Mouse (Mus musculus) G1E (cell line): ENCODE measurements at regions not wholly inside any gene's neighbourhood (a gene's known extent, or its start where the extent isn't known, plus 50 kb on each side); places are given as distances from the start of the nearest gene placed in this dataset.

ENCODE experiments used
- ATAC-seq: 2 replicates; pipeline ENCODE4 v1.8.0; 2016; ENCODE audit warnings: mild to moderate bottlenecking; ENCODE audit not compliant: insufficient number of reproducible peaks, poor library complexity, low FRiP score, severe bottlenecking; ENCODE audit errors: extremely low read depth
- DNase-seq: peaks from one replicate; pipeline ENCODE4 v3.0.0; 2012; ENCODE audit warnings: low spot score
- H3K27me3 ChIP-seq: 2 replicates; pipeline ENCODE4 v1.6.1; 2012; ENCODE audit warnings: mild to moderate bottlenecking, low read length, inconsistent platforms; ENCODE audit not compliant: insufficient read depth
- H3K36me3 ChIP-seq: replicated peaks from 2 replicates; pipeline ENCODE3; 2012; ENCODE audit warnings: mild to moderate bottlenecking, inconsistent platforms
- H3K4me1 ChIP-seq: 2 replicates; pipeline ENCODE4 v1.6.1; 2012; ENCODE audit warnings: low read depth, low read length, inconsistent platforms, mixed read lengths; ENCODE audit not compliant: insufficient read depth
- H3K4me3 ChIP-seq: 2 replicates; pipeline ENCODE4 v1.5.1; 2012; ENCODE audit warnings: low read depth, mild to moderate bottlenecking, inconsistent platforms, low read length, moderate library complexity, mixed read lengths
- H3K9me3 ChIP-seq: replicated peaks from 2 replicates; pipeline ENCODE4 v1.6.1; 2012; ENCODE audit warnings: inconsistent platforms
- CTCF ChIP-seq: IDR thresholded peaks from 2 replicates; pipeline ENCODE4 v1.5.1; 2012; ENCODE audit warnings: low read depth, low read length, inconsistent platforms, mixed read lengths
- GATA1 ChIP-seq: IDR thresholded peaks from 2 replicates; pipeline ENCODE4 v1.6.1; 2012; ENCODE audit warnings: borderline replicate concordance, low read length, inconsistent platforms, mixed read lengths
- GATA2 ChIP-seq: IDR thresholded peaks from 2 replicates; pipeline ENCODE4 v1.6.1; 2012; ENCODE audit warnings: low read depth, low read length, inconsistent platforms, borderline replicate concordance
- POLR2AphosphoS5 ChIP-seq: IDR thresholded peaks from 2 replicates; pipeline ENCODE4 v1.6.1; 2012; ENCODE audit warnings: low read depth, low read length, inconsistent platforms; ENCODE audit not compliant: insufficient replicate concordance
- TAL1 ChIP-seq: conservative IDR thresholded peaks from 2 replicates; pipeline ENCODE4 v1.6.1; 2012; ENCODE audit warnings: low read depth, low read length, inconsistent platforms, mixed read lengths

DNA sequence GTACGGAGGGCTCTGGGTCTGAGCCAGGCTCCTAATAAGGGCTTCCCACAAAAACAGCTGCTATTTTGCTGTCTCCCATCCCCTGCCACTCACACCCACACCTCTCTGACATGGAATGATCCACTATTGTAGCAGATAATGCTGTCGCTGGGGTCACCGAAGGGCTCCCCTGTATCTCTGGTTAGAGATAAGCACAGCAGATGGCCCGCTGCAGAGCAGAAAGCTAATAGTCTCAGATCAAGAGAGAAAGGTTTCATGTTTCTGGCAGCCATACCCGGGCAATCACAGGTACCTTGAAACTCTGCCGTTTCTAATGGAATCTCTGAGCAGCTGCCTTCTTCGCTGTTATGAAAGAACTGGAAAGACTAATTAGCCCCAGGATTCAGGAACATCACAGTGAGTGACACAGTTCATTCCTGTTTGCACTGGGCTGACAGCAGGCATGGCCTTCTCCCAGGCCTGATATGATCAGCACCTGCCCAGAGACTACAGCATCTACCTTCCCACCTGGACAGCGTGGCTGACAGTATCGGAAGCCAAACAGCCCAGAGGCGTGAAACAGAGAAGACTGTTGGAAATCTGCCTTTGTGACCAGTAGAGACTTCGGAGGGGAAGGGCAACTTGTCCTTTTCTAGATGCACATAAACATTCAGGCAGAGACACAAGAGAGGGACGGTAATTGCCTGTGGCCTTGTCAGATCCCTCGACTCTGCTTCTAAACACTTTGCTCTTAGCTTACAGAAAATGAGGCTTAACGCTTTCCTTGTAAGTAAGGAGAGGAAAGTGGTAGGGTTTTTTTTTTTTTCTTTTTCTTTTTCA, 193.5 kb upstream of the Epha4 start:
- ATAC-seq (no peak), DNase-seq (no peak)
- no peaks in the 10 kb centered on the region for H3K36me3 ChIP-seq
- H3K9me3 ChIP-seq: peaks cover 36% of the 10 kb centered on the region
- no peak overlapping the region for H3K4me3 ChIP-seq
- no peaks in the 10 kb centered on the region for H3K27me3 ChIP-seq
- no peaks in the 10 kb centered on the region for H3K4me1 ChIP-seq
- no peak for TF ChIP-seq GATA2
- no peak for TF ChIP-seq POLR2AphosphoS5
- TF ChIP-seq GATA1: no peak
- no peak for TF ChIP-seq CTCF
- no peak for TF ChIP-seq TAL1

DNA sequence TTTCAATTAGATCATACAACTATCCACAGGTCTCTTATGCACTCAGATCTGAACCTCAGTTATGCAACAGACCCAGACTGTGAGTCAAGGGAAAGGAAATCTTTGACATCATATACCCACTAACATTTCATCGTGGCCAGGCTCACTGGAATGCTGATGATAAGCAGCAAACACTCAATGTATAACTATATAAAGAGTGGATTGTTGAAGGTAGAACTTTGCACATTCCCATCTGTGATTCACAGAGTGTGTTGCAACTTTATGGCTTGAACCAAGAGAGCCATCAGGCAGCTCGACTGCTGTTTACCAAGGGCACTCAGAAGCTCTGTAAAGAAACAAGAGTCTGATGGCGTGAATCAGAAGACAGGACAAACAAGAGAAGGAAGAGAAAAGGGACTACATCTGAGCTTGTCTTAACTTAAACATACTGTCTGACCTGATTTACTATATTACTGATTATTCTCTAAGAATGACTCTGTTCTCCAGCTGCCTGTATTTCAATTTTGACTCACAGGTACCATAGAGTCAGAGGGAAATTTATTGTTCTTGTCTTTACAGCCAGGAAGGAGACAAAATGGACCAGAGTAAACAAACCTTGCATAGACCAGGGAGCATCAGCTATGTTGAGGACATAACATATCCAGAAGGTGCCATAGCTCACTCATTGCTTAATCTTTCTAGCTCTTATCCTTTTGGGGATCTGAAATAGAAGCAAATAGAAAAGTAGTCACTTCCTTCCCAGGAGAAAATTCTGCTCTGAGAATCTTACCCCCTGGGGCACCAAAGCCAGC, 180.5 kb upstream of the Epha4 start:
- Histone ChIP-seq H3K4me1 (no peaks in the 10 kb centered on the region), H3K27me3 (no peaks in the 10 kb centered on the region), H3K36me3 (no peaks in the 10 kb centered on the region), H3K4me3 (no peak overlapping the region), H3K9me3 (peaks cover 6% of the 10 kb centered on the region)
- ATAC-seq (no peak), DNase-seq (no peak)
- TF ChIP-seq POLR2AphosphoS5 (no peak), TAL1 (no peak)

DNA sequence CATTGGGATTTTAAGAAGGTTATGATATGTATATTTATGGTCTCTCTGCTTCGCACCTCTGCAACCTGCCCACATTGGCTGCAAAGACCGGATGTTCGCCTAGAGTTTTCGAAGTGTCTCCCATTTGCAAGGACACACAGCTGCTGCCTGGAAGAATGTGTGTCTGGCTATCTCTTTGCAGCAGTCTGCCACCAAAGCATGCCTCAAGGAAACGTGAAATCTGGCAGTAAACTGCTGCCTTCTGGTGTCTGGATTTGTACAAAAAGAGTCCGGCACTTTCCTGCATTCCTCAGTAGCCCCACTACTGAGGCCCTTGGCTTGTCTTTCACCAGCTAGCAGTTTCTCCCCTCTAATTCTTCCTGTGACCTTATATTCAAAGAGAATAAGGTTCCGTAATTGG, 148.5 kb upstream of the Epha4 start:
- Histone ChIP-seq H3K4me1 (no peaks in the 10 kb centered on the region), H3K27me3 (no peaks in the 10 kb centered on the region), H3K36me3 (no peaks in the 10 kb centered on the region), H3K9me3 (peaks cover 30% of the 10 kb centered on the region), H3K4me3 (no peak overlapping the region)
- ATAC-seq (no peak), DNase-seq (no peak)
- TF ChIP-seq GATA2 (no peak), POLR2AphosphoS5 (no peak), TAL1 (no peak), CTCF (no peak), GATA1 (no peak)

DNA sequence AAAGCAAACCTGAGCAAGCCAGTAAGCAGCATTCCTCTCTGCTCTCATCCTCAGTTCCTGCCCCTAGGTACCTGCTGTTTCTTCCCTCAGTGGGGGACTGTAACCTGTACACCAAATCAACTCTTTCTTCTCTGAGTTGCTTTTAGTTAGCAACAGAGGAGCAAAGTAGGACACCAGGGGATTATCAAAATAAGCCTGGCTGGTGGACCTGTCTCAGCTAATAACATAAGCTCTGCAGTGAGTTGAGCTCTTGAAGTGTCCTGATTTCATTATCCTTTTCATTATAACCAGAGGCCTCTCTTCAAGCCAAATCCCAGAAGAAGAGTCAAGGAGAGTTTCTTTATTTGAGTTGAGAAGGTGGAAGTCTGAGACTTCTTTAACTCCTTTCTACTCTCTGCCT, 145.5 kb upstream of the Epha4 start:
- H3K36me3 ChIP-seq: no peaks in the 10 kb centered on the region
- DNase-seq (no peak), ATAC-seq (no peak)
- H3K27me3 ChIP-seq: no peaks in the 10 kb centered on the region
- H3K4me1 ChIP-seq: no peaks in the 10 kb centered on the region
- no peak overlapping the region for H3K4me3 ChIP-seq
- no peak for TF ChIP-seq GATA2
- no peak for TF ChIP-seq GATA1
- no peak for TF ChIP-seq TAL1
- no peak for TF ChIP-seq CTCF
- TF ChIP-seq POLR2AphosphoS5: no peak
- peaks cover 29% of the 10 kb centered on the region for H3K9me3 ChIP-seq

DNA sequence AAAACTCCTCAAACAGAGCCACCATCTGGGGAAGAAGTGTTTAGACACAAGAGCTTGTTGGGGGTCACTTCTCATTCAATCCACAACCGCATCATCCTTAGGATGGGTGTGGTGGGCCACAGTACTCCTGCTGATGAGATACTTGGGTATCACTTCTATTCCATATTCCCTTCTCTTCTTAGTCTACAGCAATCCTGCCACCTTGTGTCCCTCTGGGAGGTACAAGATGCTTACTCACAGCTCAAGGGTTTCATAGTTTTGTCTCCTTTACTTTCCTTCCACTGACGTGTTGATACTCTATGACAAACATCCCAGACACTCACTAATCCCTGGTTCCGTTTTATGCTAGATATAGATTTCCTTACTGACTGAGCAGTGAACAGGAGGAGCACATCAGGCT, 122.1 kb upstream of the Epha4 start:
- no peak overlapping the region for H3K4me3 ChIP-seq
- no peaks in the 10 kb centered on the region for H3K27me3 ChIP-seq
- H3K36me3 ChIP-seq: no peaks in the 10 kb centered on the region
- peaks cover 30% of the 10 kb centered on the region for H3K9me3 ChIP-seq
- TF ChIP-seq GATA1 (no peak), TAL1 (no peak), GATA2 (no peak), CTCF (no peak), POLR2AphosphoS5 (no peak)
- ATAC-seq: no peak
- no peak for DNase-seq
- no peaks in the 10 kb centered on the region for H3K4me1 ChIP-seq

DNA sequence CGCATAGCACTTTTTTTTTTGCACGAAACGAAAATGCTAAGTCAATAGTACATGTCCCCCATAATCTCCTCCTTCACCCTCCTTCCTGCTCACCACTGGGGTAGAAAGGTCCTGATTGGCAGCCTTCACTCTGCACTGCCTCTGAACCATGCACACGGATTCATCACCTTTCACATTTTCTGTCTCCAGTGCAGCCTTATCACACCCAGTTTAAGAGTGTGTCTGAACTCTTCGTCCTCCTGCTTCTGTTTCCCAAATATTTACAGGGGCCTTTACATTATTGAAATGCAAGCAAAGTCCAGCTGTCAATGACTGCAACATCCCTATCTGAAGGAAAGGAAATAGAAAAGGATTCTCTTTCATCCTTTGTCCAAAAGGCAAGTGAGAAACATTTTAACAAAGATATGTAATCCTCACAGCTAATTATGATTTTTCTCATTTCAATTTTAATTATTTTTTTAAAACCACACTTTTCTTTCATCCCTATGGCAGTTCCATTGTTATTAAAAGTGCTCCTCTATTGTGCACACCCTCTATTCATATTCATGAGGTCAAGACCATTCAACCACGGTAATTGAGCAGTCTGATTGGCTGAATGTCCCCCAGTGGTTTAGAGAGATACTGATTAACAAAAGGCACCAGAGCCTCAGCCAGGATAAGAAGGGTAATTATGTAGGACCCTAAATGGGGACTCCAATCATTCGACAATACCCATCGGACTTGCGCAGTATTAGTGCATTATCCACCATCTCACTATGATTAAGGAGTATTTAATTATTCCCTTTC, 114.8 kb upstream of the Epha4 start:
- DNase-seq: no peak
- no peaks in the 10 kb centered on the region for H3K36me3 ChIP-seq
- TF ChIP-seq CTCF (no peak), TAL1 (no peak), GATA2 (no peak), POLR2AphosphoS5 (no peak), GATA1 (no peak)
- peaks cover 38% of the 10 kb centered on the region for H3K9me3 ChIP-seq
- no peaks in the 10 kb centered on the region for H3K27me3 ChIP-seq
- H3K4me1 ChIP-seq: no peaks in the 10 kb centered on the region
- ATAC-seq: no peak
- no peak overlapping the region for H3K4me3 ChIP-seq
